Comparison of ENCODE assay signal across 8 mouse cellular contexts in genomic region chr14:120276343-120277080, GRCm38 (mm10). TPM values are rescaled to one million over a fixed set of nuclear protein-coding genes. Genes with fewer than 3 reads are reported as not detected.
A peak's percentile ranks its signal among the peaks of the same experiment; 100 is the strongest.
DNase-seq lines count a peak whose midpoint lies in the region; ATAC-seq and TF ChIP-seq lines count a peak whose summit lies in the region.

No protein-coding gene starts in this region.

- peak overlapping the region; percentile 95 for H3K27ac ChIP-seq in kidney, embryonic 16.5 days (ENCODE audit: low read length)
- peak overlapping the region; percentile 60; the same call in 1 of the 2 replicates for H3K27ac ChIP-seq in bone marrow, adult 2 months (ENCODE audit: control insufficient read depth, insufficient read depth, low read depth, low read length, poor library complexity)
- H3K27ac ChIP-seq in hindbrain, embryonic 10.5 days: peak overlapping the region; percentile 88

- WGBS in kidney, embryonic 16.5 days: 2% methylated on average over 10 of the region's 10 CpGs
- WGBS in bone marrow, adult 2 months: under 1% methylated on average over 10 of the region's 10 CpGs
- 27% methylated on average over 10 of the region's 10 CpGs for WGBS in hindbrain, embryonic 10.5 days

- no peak for TF ChIP-seq POLR2A in bone marrow, adult 2 months (IDR thresholded peaks at IDR 0.05; ENCODE audit: borderline replicate concordance, control insufficient read depth, low read depth, low read length)

- no peak for ATAC-seq in kidney, embryonic 16.5 days (ENCODE audit: low FRiP score, low TSS enrichment)
- no peak for ATAC-seq in megakaryocyte progenitor cell, adult 5-6 weeks (replicated peaks; ENCODE audit: poor library complexity)

- peak overlapping the region; percentile 82 for H3K4me2 ChIP-seq in kidney, embryonic 16.5 days (replicated peaks; ENCODE audit: low read depth, low read length)

- peak overlapping the region; percentile 68 for H3K4me3 ChIP-seq in kidney, embryonic 16.5 days (ENCODE audit: low read length)
- H3K4me3 ChIP-seq in bone marrow, adult 2 months (replicated peaks; ENCODE audit: control insufficient read depth, low read depth, low read length): peak overlapping the region; percentile 55
- peak overlapping the region; percentile 67 for H3K4me3 ChIP-seq in hindbrain, embryonic 10.5 days

- H3K27me3 ChIP-seq in kidney, embryonic 16.5 days (ENCODE audit: insufficient read depth, low read length): no peaks in the 10 kb centered on the region
- H3K27me3 ChIP-seq in hindbrain, embryonic 10.5 days (ENCODE audit: insufficient read depth, poor library complexity, severe bottlenecking): no peaks in the 10 kb centered on the region

- no peaks in the 10 kb centered on the region for H3K36me3 ChIP-seq in kidney, embryonic 16.5 days (ENCODE audit: insufficient read depth, low read length)
- H3K36me3 ChIP-seq in hindbrain, embryonic 10.5 days: no peaks in the 10 kb centered on the region

- no peak for TF ChIP-seq CTCF in bone marrow, adult 2 months (IDR thresholded peaks at IDR 0.05; ENCODE audit: control insufficient read depth, insufficient read depth, low read length)

- H3K4me1 ChIP-seq in kidney, embryonic 16.5 days (ENCODE audit: insufficient read depth, low read length): peaks cover 48% of the 10 kb centered on the region
- H3K4me1 ChIP-seq in bone marrow, adult 2 months (ENCODE audit: control insufficient read depth, insufficient read depth, low read length): peaks cover 1% of the 10 kb centered on the region; the same call in 1 of the 2 replicates
- peaks cover 58% of the 10 kb centered on the region for H3K4me1 ChIP-seq in hindbrain, embryonic 10.5 days (replicated peaks)

- DNase-seq in kidney, postnatal 36 days: no peak
- DNase-seq in hindbrain, embryonic 10.5 days (ENCODE audit: low spot score): no peak
- peak; percentile 70 for DNase-seq in lung, postnatal 36 days
- no peak for DNase-seq in right cerebral cortex, postnatal 4 days
- no peak for DNase-seq in cerebellum, adult 18-20 months

- H3K9ac ChIP-seq in kidney, embryonic 16.5 days (replicated peaks; ENCODE audit: low read length): peak overlapping the region; percentile 81

- no peaks in the 10 kb centered on the region for H3K9me3 ChIP-seq in kidney, embryonic 16.5 days (ENCODE audit: low read length)
- no peaks in the 10 kb centered on the region for H3K9me3 ChIP-seq in hindbrain, embryonic 10.5 days

RNA-seq across cellular contexts. Expression of gene Mbnl2, which starts 1.0 kb away (rescaled TPM):
- polyA plus RNA-seq in kidney, embryonic 16.5 days (2015; fragmentation: Nextera tagmentation; extraction: Ambion mirVana): 103 and 106 TPM in 2 replicates
- 7.3 and 24.6 TPM in 2 replicates for polyA plus RNA-seq in bone marrow, adult 2 months (2011; ENCODE audit: insufficient read depth, insufficient read length, low replicate concordance, missing spikeins)
- polyA plus RNA-seq in hindbrain, embryonic 10.5 days (2016; fragmentation: Nextera tagmentation; extraction: Ambion mirVana): 29.4 and 31.8 TPM in 2 replicates
- total RNA-seq in megakaryocyte progenitor cell, adult 5-6 weeks (2015): 94.4 and 97.8 TPM in 2 replicates
- 63.2 and 70.4 TPM in 2 replicates for total RNA-seq in megakaryocyte progenitor cell, adult 5-6 weeks (2017)
